Mouse (Mus musculus) C2C12 (cell line): ENCODE data around the gene Speg.

Source experiments
- CEBPB ChIP-seq: IDR thresholded peaks from one replicate; pipeline ENCODE4 v1.6.1; 2011; ENCODE audit warnings: low read depth, mild to moderate bottlenecking, control low read depth, moderate library complexity
- CTCF ChIP-seq: IDR thresholded peaks from one replicate; pipeline ENCODE4 v1.5.1; 2011; ENCODE audit not compliant: control insufficient read depth, insufficient read depth, insufficient read length
- MAX ChIP-seq: IDR thresholded peaks from one replicate; pipeline ENCODE4 v1.6.1; 2011; ENCODE audit warnings: mild to moderate bottlenecking, control low read depth
- MYOD1 ChIP-seq: IDR thresholded peaks from one replicate; pipeline ENCODE4 v1.6.1; 2011; ENCODE audit warnings: low read depth; ENCODE audit not compliant: control insufficient read depth, insufficient read length
- MYOG ChIP-seq: IDR thresholded peaks from one replicate; pipeline ENCODE4 v1.6.1; 2011; ENCODE audit not compliant: control insufficient read depth, insufficient read length; ENCODE audit errors: extremely low read depth
- USF1 ChIP-seq: IDR thresholded peaks from one replicate; pipeline ENCODE4 v1.6.1; 2011; ENCODE audit warnings: low read depth, mild to moderate bottlenecking, control low read depth, moderate library complexity

DNA sequence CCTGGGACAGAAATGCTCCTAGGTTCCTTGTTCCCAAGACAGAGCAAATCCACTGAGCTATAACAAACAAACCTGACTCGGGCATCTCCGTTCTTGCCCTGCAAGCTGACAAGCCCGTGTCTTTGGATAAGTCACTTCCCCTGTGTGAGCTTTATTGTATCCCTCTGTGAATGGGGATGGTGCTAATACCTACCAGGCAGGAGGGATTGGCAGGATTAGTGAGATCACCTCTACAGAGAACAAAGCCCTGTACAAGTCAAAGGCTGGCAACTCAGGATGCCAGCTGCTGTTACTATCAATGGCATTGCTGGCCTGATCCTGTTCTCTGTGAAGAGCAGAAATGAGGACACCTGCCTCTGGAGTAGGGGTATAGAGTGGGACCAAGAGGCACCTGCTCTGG lies 30.4 kb downstream of the Speg start:
- TF ChIP-seq CEBPB: no peak
- no peak for TF ChIP-seq CTCF
- TF ChIP-seq USF1: no peak
- no peak for TF ChIP-seq MYOG
- no peak for TF ChIP-seq MAX
- no peak for TF ChIP-seq MYOD1
